Mouse (Mus musculus) CD4-positive, CD25-positive, alpha-beta regulatory T cell (primary cell): Measurements from ENCODE around the gene Ndel1. TPM values are rescaled to one million over a fixed set of nuclear protein-coding genes. Genes with fewer than 3 reads are reported as not detected.

Experiments
- polyA plus RNA-seq: library from polyadenylated mRNA; unstranded; fragments of 100-300 nt; shearing (Covaris generic); gene quantifications from one replicate; pipeline ENCODE4 v1.2.1, GENCODE M21; 2017

Gene Ndel1
- polyA plus RNA-seq = 61.1 TPM

GRCm38 (mm10) chr11:68871748-68872147 lies at the start of gene Ndel1:
TSS of gene Ndel1 (minus strand) at chr11:68871858.

GRCm38 (mm10) chr11:68901351-68902046 lies 29.8 kb upstream of the Ndel1 start, which contains the start of gene Rpl26:
TSS of gene Rpl26 (plus strand) at chr11:68901583.

DNA sequence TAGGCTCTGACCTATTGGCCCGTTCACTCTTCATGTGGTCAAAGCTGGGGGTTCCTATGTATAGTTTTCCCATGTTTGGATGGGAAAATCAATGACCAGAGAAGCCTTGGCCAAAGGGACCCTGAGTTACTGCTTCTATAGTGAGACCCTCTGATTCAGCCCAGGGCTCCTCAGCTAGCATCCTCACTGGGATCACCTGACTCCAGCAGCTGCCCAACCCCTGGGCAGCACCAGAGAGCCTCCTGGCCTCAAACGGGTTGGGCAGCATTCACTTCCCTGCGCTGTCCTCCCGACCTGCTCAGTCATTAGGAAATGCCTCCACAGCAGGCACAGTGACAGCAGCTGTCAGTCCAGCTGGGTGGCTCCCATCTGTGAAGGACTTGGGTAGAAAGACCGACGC lies 16.6 kb upstream of the Ndel1 start, which contains the start of gene Rnf222:
Rnf222 (plus strand) TSS at position 301 of the 400 bp plus-strand sequence.

Other genes starting within 250 kb of the Ndel1 start
- 2.5 TPM for gene Myh10, start 180.3 kb downstream of the Ndel1 start, polyA plus RNA-seq
- gene Rnf222, start 16.7 kb upstream of the Ndel1 start, polyA plus RNA-seq = not detected
- 809 TPM for gene Rpl26, start 29.7 kb upstream of the Ndel1 start, polyA plus RNA-seq
- gene Odf4, start 55.2 kb upstream of the Ndel1 start, polyA plus RNA-seq = not detected
- gene Arhgef15, start 85.6 kb upstream of the Ndel1 start, polyA plus RNA-seq = 0.17 TPM
- gene Slc25a35, start 96.3 kb upstream of the Ndel1 start, polyA plus RNA-seq = 9.9 TPM
- 37.1 TPM for gene Rangrf, start 103.3 kb upstream of the Ndel1 start, polyA plus RNA-seq
- gene Pfas, start 136.6 kb upstream of the Ndel1 start, polyA plus RNA-seq = 3.8 TPM
- 23.1 TPM for gene Ctc1, start 144.1 kb upstream of the Ndel1 start, polyA plus RNA-seq
- 4.2 TPM for gene Aurkb, start 173.8 kb upstream of the Ndel1 start, polyA plus RNA-seq
- gene Borcs6, start 187.9 kb upstream of the Ndel1 start, polyA plus RNA-seq = 7.2 TPM
- 1.7 TPM for gene Tmem107, start 198.9 kb upstream of the Ndel1 start, polyA plus RNA-seq
- 139 TPM for gene Vamp2, start 216.6 kb upstream of the Ndel1 start, polyA plus RNA-seq
- 8.9 TPM for gene Per1, start 223.4 kb upstream of the Ndel1 start, polyA plus RNA-seq
- gene Hes7, start 248.5 kb upstream of the Ndel1 start, polyA plus RNA-seq = not detected